Mouse (Mus musculus): ENCODE data around the gene Card9. TPM values are rescaled to one million over a fixed set of nuclear protein-coding genes. Genes with fewer than 3 reads are reported as not detected.
A peak's percentile ranks its signal among the peaks of the same experiment; 100 is the strongest.

Gene Card9
- polyA plus RNA-seq, 1 experiment = 0.20 TPM

GRCm38 (mm10) chr2:26356231-26356630 is 4.5 kb downstream of the Card9 start:
- Histone ChIP-seq H3K4me3 (replicated peaks) (no peak overlapping the region), H3K27me3 (ENCODE audit: control insufficient read depth) (no peaks in the 10 kb centered on the region), H3K4me1 (ENCODE audit: control insufficient read depth) (peaks cover 22% of the 10 kb centered on the region), H3K36me3 (ENCODE audit: control insufficient read depth) (no peaks in the 10 kb centered on the region), H3K9me3 (ENCODE audit: control insufficient read depth, low read length) (no peaks in the 10 kb centered on the region)
- no peak for TF ChIP-seq GATA1 (IDR thresholded peaks at IDR 0.05; ENCODE audit: low read length)
- no peak for TF ChIP-seq TAL1 (IDR thresholded peaks at IDR 0.05; ENCODE audit: low read length)

- no peaks in the 10 kb centered on the region for H3K27me3 ChIP-seq (ENCODE audit: control insufficient read depth)
- no peak overlapping the region for H3K4me3 ChIP-seq (replicated peaks)
- no peaks in the 10 kb centered on the region for H3K9me3 ChIP-seq (ENCODE audit: control insufficient read depth, low read length)
- peaks cover 29% of the 10 kb centered on the region for H3K4me1 ChIP-seq (ENCODE audit: control insufficient read depth)
- TF ChIP-seq GATA1 (IDR thresholded peaks at IDR 0.05; ENCODE audit: low read length) (no peak), TAL1 (IDR thresholded peaks at IDR 0.05; ENCODE audit: low read length) (no peak)
- H3K36me3 ChIP-seq (ENCODE audit: control insufficient read depth) = peaks cover 12% of the 10 kb centered on the region
These were observed 6.3 kb downstream of the Card9 start for GRCm38 (mm10) chr2:26354401-26354800.

DNA sequence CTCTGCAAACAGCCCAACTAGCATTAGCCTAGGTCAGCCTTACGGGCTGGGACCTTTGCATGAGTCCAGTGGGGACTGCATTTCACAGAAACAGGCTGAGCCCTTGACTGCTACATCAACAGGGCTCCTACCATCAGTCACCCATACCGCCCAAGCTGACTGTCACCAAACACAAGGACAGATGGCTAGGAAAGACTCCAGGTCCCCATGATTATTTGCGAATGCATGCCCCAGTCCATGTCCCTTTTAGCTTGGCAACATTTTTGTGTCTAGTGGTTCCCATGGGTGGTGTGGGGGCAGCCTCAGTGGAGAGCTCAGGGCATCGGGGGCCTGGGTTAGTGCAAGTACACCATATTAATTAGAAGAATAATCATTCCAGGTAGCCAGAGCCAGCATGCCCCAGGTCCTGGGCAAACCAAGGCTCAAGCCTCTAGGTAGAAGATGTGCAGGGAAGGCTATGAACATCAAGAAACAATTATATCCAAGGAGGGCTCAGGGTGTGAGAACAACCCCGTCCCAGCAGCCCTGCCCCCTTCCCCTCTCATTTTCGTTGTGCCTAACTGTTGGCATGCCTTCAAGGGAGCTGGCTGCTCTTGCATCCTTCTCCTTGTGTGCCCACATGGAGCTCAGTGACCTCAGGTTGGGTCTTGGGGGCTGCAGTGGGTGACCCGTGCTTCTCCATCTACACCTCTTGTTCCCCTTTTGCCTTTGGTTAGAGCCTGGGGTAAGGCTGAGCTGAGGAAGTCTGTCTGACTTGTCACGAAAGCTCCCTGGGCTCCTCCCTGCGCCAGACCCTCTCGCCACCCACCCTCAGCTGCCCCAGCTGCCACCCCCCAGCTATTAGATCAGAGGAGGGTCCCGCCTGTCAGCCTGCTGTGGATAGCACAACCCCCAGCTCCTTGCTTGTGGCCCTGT is 7.4 kb downstream of the Card9 start:
- Histone ChIP-seq H3K4me3 (replicated peaks) (peak overlapping the region; percentile 80), H3K27me3 (ENCODE audit: control insufficient read depth) (no peaks in the 10 kb centered on the region), H3K36me3 (ENCODE audit: control insufficient read depth) (peaks cover 22% of the 10 kb centered on the region), H3K4me1 (ENCODE audit: control insufficient read depth) (peaks cover 29% of the 10 kb centered on the region), H3K9me3 (ENCODE audit: control insufficient read depth, low read length) (no peaks in the 10 kb centered on the region)
- TF ChIP-seq GATA1 (IDR thresholded peaks at IDR 0.05; ENCODE audit: low read length) (no peak), TAL1 (IDR thresholded peaks at IDR 0.05; ENCODE audit: low read length) (no peak)

DNA sequence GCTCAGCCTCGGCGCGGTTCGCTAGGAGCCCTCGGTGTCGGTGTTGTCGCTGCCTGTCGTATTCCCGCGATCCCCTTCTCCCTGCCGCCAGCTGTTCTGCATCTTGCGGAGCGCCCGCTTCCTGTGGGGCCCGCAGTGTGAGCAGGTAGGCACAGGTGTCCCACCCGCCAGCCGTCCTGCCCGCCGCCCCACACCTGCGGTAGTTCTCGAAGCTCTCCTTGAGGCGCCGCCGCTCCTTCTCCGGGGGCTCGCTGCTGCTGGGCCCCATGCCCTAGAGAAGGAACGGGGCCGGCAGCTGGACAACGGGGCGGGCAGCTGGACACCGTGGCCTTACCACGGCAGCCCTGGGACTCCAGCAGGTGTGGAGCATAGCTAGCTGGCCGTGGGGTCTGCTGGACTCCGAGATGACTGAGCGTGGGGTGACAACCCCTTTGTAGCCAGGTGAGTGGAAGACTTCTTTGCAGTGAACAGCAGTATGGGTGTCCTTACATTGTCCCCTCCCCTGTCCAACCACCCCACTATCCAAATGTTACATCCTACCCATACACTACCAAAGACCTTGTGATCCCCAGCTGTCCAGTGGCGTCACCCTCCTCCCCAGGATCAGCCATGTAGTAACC is 8.3 kb downstream of the Card9 start:
- TF ChIP-seq TAL1 (IDR thresholded peaks at IDR 0.05; ENCODE audit: low read length) (no peak), GATA1 (IDR thresholded peaks at IDR 0.05; ENCODE audit: low read length) (no peak)
- Histone ChIP-seq H3K27me3 (ENCODE audit: control insufficient read depth) (no peaks in the 10 kb centered on the region), H3K36me3 (ENCODE audit: control insufficient read depth) (peaks cover 22% of the 10 kb centered on the region), H3K4me1 (ENCODE audit: control insufficient read depth) (peaks cover 30% of the 10 kb centered on the region), H3K4me3 (replicated peaks) (peak overlapping the region; percentile 80), H3K9me3 (ENCODE audit: control insufficient read depth, low read length) (no peaks in the 10 kb centered on the region)

DNA sequence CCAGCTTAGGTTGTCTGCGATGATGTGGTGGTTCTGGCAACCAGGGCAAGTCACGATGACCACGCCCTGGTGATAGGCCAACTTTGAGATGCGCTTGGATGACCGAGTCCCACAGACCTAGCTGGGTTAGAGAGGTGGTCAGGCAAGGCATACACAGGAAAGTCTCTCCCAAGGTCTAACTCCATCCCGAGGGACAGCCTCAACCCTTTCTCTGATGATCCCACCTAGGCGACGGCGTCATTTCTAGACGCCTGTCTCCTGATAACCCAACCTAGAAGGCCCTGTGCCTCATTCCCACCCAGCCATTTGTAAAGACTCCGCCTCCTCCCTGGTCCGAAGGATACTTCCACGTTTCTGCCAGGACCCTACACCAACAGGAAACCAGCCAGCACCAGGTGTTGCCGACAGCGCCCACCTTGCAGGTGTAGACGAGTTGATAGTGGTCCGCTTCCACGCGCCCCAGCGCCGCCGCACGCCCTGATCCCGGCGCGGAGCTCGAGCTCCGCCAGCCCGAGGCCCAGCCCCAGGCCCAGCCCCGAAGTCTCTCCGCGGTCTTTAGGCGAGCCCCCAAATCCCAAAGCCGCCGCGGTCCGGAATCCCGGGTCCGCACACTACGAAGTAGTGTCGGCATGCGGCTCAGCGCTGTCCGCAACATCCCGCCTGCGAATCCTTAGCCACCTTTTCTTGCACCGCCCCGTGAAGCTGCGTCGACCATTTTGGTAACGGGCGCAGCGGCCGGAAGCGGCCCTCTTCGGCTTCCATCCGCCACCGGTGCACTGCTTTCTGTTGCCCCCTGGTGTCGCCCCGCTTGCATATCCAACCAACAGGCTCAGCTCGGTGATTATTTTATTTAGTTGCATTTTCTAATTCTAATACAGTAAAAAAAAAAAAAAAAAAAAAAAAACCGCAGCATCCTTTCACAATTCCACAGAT is 9.1 kb downstream of the Card9 start, which contains the start of gene Dnlz:
Gene Dnlz, minus strand, starts transcription at position 753 of the 933 bp plus-strand sequence.
- Histone ChIP-seq H3K36me3 (ENCODE audit: control insufficient read depth) (peaks cover 22% of the 10 kb centered on the region), H3K27me3 (ENCODE audit: control insufficient read depth) (no peaks in the 10 kb centered on the region), H3K4me3 (replicated peaks) (peak within 1 kb of the TSS; percentile 80), H3K4me1 (ENCODE audit: control insufficient read depth) (peaks cover 32% of the 10 kb centered on the region), H3K9me3 (ENCODE audit: control insufficient read depth, low read length) (no peaks in the 10 kb centered on the region)
- TF ChIP-seq GATA1 (IDR thresholded peaks at IDR 0.05; ENCODE audit: low read length) (no peak), TAL1 (IDR thresholded peaks at IDR 0.05; ENCODE audit: low read length) (no peak)

- no peaks in the 10 kb centered on the region for H3K27me3 ChIP-seq (ENCODE audit: control insufficient read depth)
- TF ChIP-seq GATA1 (IDR thresholded peaks at IDR 0.05; ENCODE audit: low read length) (no peak), TAL1 (IDR thresholded peaks at IDR 0.05; ENCODE audit: low read length) (no peak)
- H3K9me3 ChIP-seq (ENCODE audit: control insufficient read depth, low read length) = no peaks in the 10 kb centered on the region
- H3K4me1 ChIP-seq (ENCODE audit: control insufficient read depth) = peaks cover 30% of the 10 kb centered on the region
- no peak overlapping the region for H3K4me3 ChIP-seq (replicated peaks)
- peaks cover 22% of the 10 kb centered on the region for H3K36me3 ChIP-seq (ENCODE audit: control insufficient read depth)
These were observed 12.5 kb downstream of the Card9 start for GRCm38 (mm10) chr2:26348241-26348640.

GRCm38 (mm10) chr2:26342609-26343490 is 17.9 kb downstream of the Card9 start:
- Histone ChIP-seq H3K9me3 (ENCODE audit: control insufficient read depth, low read length) (no peaks in the 10 kb centered on the region), H3K4me1 (ENCODE audit: control insufficient read depth) (peaks cover 2% of the 10 kb centered on the region; the same call in 1 of the 2 replicates), H3K4me3 (replicated peaks) (no peak overlapping the region), H3K27me3 (ENCODE audit: control insufficient read depth) (no peaks in the 10 kb centered on the region), H3K36me3 (ENCODE audit: control insufficient read depth) (no peaks in the 10 kb centered on the region)
- no peak for TF ChIP-seq TAL1 (IDR thresholded peaks at IDR 0.05; ENCODE audit: low read length)
- no peak for TF ChIP-seq GATA1 (IDR thresholded peaks at IDR 0.05; ENCODE audit: low read length)

GRCm38 (mm10) chr2:26342044-26342443 is 18.7 kb downstream of the Card9 start:
- Histone ChIP-seq H3K9me3 (ENCODE audit: control insufficient read depth, low read length) (no peaks in the 10 kb centered on the region), H3K4me1 (ENCODE audit: control insufficient read depth) (no peaks in the 10 kb centered on the region; the same call in 1 of the 2 replicates), H3K36me3 (ENCODE audit: control insufficient read depth) (no peaks in the 10 kb centered on the region), H3K27me3 (ENCODE audit: control insufficient read depth) (no peaks in the 10 kb centered on the region), H3K4me3 (replicated peaks) (no peak overlapping the region)
- no peak for TF ChIP-seq TAL1 (IDR thresholded peaks at IDR 0.05; ENCODE audit: low read length)
- TF ChIP-seq GATA1 (IDR thresholded peaks at IDR 0.05; ENCODE audit: low read length) = no peak
